Mouse (Mus musculus) stomach, embryonic 14.5 days (tissue): ENCODE data around the gene Med27. TPM values are rescaled to one million over a fixed set of nuclear protein-coding genes. Genes with fewer than 3 reads are reported as not detected.

ENCODE experiments used
- ATAC-seq: fragments of 200-750 bp; cut with Nextera tagmentation; 2 replicates; pipeline ENCODE4 v1.8.0; 2017; ENCODE audit warnings: low read depth, moderate TSS enrichment; ENCODE audit not compliant: insufficient number of reproducible peaks, insufficient read depth, low FRiP score
- H3K27ac ChIP-seq: fragments of 300-500 bp; sonication (generic); 2 replicates; pipeline ENCODE4 v1.5.1; 2014; ENCODE audit warnings: mild to moderate bottlenecking, low read length, moderate library complexity, mixed read lengths
- H3K27me3 ChIP-seq: fragments of 300-500 bp; sonication (generic); 2 replicates; pipeline ENCODE4 v1.6.1; 2014; ENCODE audit warnings: low read length, control low read depth, mixed read lengths; ENCODE audit not compliant: control insufficient read depth, insufficient read depth
- H3K36me3 ChIP-seq: fragments of 300-500 bp; sonication (generic); 2 replicates; pipeline ENCODE4 v1.6.1; 2014; ENCODE audit warnings: mild to moderate bottlenecking, control low read depth, low read length, moderate library complexity, mixed read lengths; ENCODE audit not compliant: control insufficient read depth, insufficient read depth
- H3K4me1 ChIP-seq: fragments of 300-500 bp; sonication (generic); 2 replicates; pipeline ENCODE4 v1.6.1; 2014; ENCODE audit warnings: low read length, control low read depth, mixed read lengths; ENCODE audit not compliant: control insufficient read depth, insufficient read depth
- H3K4me2 ChIP-seq: fragments of 300-500 bp; sonication (generic); replicated peaks from 2 replicates; pipeline ENCODE4 v1.6.1; 2014; ENCODE audit warnings: low read depth, low read length, control low read depth
- H3K4me3 ChIP-seq: fragments of 300-500 bp; sonication (generic); 2 replicates; pipeline ENCODE4 v1.5.1; 2014; ENCODE audit warnings: low read depth, low read length, control low read depth
- H3K9ac ChIP-seq: fragments of 300-500 bp; sonication (generic); replicated peaks from 2 replicates; pipeline ENCODE4 v1.6.1; 2014; ENCODE audit warnings: low read depth, mild to moderate bottlenecking, control low read depth, low read length, moderate library complexity, mixed read lengths
- H3K9me3 ChIP-seq: fragments of 300-500 bp; sonication (generic); 2 replicates; pipeline ENCODE4 v1.6.1; 2016; ENCODE audit warnings: low read depth, low read length, control low read depth; ENCODE audit not compliant: control insufficient read depth
- WGBS: fragments of 180-500 bp; shearing (Covaris S2); extraction: QIAGEN DNeasy Blood & Tissue Kit; methylation state at CpG from one replicate; pipeline ENCODE4 v1.1.7; 2014; 5-methylcytosine and 5-hydroxymethylcytosine counted together
- polyA plus RNA-seq: library from polyadenylated mRNA; unstranded; fragments of >200 nt; fragmentation: Nextera tagmentation; extraction: Ambion mirVana; gene quantifications from 2 replicates; pipeline ENCODE4 v1.2.1, GENCODE M21; 2014

Med27 gene
- polyA plus RNA-seq, 1 experiment from 2014 or later: 51.7 TPM

DNA sequence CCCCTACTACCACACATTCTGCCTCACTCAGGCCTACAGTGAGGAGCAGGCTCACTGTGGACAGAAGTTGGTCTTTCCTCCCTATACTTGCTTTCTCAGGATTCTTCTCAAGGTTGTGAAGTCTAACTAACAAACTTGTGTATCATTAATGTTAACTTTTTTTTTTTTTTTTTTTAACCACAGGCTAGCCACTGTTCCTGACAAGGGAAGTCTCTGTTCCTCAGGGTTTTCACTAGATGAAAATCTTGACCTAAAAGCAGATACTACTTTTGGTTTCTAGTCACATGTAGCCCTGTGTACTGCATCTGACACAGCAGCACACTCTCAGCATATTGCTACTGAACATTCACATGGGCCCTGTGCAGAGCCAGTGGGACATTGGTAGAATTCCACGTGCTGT lies 55.2 kb downstream of the Med27 start:
- H3K36me3 ChIP-seq: no peaks in the 10 kb centered on the region
- no peaks in the 10 kb centered on the region for H3K27me3 ChIP-seq
- no peak overlapping the region for H3K4me2 ChIP-seq
- H3K27ac ChIP-seq: no peak overlapping the region
- H3K4me1 ChIP-seq: peaks cover 5% of the 10 kb centered on the region; the same call in 1 of the 2 replicates
- no peaks in the 10 kb centered on the region for H3K9me3 ChIP-seq
- H3K9ac ChIP-seq: no peak overlapping the region
- H3K4me3 ChIP-seq: no peak overlapping the region
- WGBS: 86% methylated on average over 1 of the region's 1 CpGs
- no peak for ATAC-seq

DNA sequence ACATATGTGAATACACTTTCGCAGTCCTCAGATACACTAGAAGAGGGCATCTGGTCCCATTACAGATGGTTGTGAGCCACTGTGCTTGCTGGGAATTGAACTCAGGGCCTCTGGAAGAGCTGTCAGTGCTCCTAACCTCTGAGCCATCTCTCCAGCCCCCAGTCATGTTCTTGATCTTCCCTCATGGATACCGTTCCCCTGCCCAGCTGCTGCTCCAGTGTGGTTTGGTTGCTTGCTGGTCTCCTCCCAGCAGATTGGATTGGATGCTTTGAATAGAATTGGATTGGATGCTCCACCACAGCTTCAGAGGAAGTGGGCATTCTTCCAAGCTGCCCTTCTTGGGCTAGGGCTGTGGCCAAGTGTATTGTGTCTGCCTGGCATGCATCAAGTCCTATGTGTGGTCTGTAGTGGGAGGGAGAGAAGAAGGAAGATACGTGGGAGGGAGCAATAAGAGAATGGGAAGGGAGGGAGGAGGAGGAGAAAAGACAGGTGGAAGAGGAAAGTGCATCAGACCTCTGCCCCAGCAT lies 56.0 kb downstream of the Med27 start:
- H3K36me3 ChIP-seq: no peaks in the 10 kb centered on the region
- WGBS: 72% methylated on average over 3 of the region's 3 CpGs
- H3K4me3 ChIP-seq: no peak overlapping the region
- no peaks in the 10 kb centered on the region for H3K27me3 ChIP-seq
- peaks cover 5% of the 10 kb centered on the region; the same call in 1 of the 2 replicates for H3K4me1 ChIP-seq
- no peak overlapping the region for H3K27ac ChIP-seq
- no peak overlapping the region for H3K4me2 ChIP-seq
- H3K9ac ChIP-seq: no peak overlapping the region
- ATAC-seq: no peak
- no peaks in the 10 kb centered on the region for H3K9me3 ChIP-seq

- Histone ChIP-seq H3K9me3 (no peaks in the 10 kb centered on the region), H3K4me3 (no peak overlapping the region), H3K27ac (no peak overlapping the region), H3K4me2 (no peak overlapping the region), H3K9ac (no peak overlapping the region), H3K4me1 (peaks cover 5% of the 10 kb centered on the region; the same call in 1 of the 2 replicates), H3K36me3 (no peaks in the 10 kb centered on the region), H3K27me3 (no peaks in the 10 kb centered on the region)
- ATAC-seq: no peak
- 71% methylated on average over 9 of the region's 9 CpGs for WGBS
Measured at GRCm38 (mm10) chr2:29403799-29404530, 57.3 kb downstream of the Med27 start.

DNA sequence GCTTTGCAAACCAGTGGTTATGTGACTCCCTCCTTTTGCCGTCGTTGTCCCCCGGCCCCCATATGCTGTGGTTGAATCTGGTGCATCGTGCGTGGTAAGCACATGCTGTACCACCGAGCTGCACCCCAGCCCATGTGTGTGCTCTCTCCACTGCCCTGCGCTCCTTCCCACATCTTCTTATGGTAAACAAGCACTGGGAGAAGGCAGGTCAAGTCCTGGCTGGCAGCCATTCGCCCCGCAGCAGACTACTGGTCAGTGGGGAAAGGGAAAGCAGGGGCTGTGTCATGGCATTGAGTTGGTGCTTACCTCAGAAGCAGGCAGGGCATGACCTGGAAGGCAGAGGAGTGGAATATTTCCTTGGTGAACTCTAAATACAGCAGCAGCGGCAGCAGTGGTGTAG lies 58.3 kb downstream of the Med27 start:
- Histone ChIP-seq H3K4me3 (no peak overlapping the region), H3K9ac (no peak overlapping the region), H3K4me2 (no peak overlapping the region), H3K27ac (no peak overlapping the region), H3K36me3 (no peaks in the 10 kb centered on the region), H3K4me1 (peaks cover 5% of the 10 kb centered on the region; the same call in 1 of the 2 replicates), H3K9me3 (no peaks in the 10 kb centered on the region), H3K27me3 (no peaks in the 10 kb centered on the region)
- ATAC-seq: no peak
- WGBS: 65% methylated on average over 10 of the region's 10 CpGs

- no peaks in the 10 kb centered on the region for H3K9me3 ChIP-seq
- no peak overlapping the region for H3K4me3 ChIP-seq
- H3K36me3 ChIP-seq: no peaks in the 10 kb centered on the region
- ATAC-seq: no peak
- H3K9ac ChIP-seq: no peak overlapping the region
- H3K27me3 ChIP-seq: no peaks in the 10 kb centered on the region
- peaks cover 5% of the 10 kb centered on the region; the same call in 1 of the 2 replicates for H3K4me1 ChIP-seq
- H3K27ac ChIP-seq: no peak overlapping the region
- no peak overlapping the region for H3K4me2 ChIP-seq
- 78% methylated on average over 2 of the region's 2 CpGs for WGBS
Measured at GRCm38 (mm10) chr2:29405848-29406247, 59.2 kb downstream of the Med27 start.

GRCm38 (mm10) chr2:29407350-29407749 lies 60.7 kb downstream of the Med27 start:
- Histone ChIP-seq H3K4me2 (no peak overlapping the region), H3K4me3 (no peak overlapping the region), H3K9ac (no peak overlapping the region), H3K9me3 (no peaks in the 10 kb centered on the region), H3K27ac (no peak overlapping the region), H3K4me1 (peaks cover 5% of the 10 kb centered on the region; the same call in 1 of the 2 replicates), H3K27me3 (no peaks in the 10 kb centered on the region), H3K36me3 (no peaks in the 10 kb centered on the region)
- no peak for ATAC-seq
- WGBS: 74% methylated on average over 3 of the region's 3 CpGs

DNA sequence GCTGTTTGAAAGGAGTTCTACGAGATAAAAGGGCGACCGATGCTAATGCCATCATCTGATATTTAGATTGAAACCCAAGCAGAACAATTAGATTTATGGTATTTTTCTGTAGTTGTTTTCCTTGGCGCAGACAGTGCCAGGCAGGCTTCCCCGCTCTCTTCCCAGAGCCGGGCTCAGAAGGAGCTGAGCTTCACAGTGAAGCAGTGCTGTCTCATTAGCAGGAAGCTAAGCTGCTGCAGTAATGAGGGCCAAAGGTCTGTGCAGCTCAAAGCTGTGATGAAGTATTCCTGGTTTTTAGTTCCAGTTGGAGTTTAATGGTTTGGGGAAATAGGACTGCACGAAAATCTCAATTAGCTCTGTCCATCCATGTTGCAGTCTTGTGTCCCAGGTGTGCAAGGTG lies 61.1 kb downstream of the Med27 start:
- 85% methylated on average over 7 of the region's 7 CpGs for WGBS
- ATAC-seq: no peak
- H3K36me3 ChIP-seq: no peaks in the 10 kb centered on the region

DNA sequence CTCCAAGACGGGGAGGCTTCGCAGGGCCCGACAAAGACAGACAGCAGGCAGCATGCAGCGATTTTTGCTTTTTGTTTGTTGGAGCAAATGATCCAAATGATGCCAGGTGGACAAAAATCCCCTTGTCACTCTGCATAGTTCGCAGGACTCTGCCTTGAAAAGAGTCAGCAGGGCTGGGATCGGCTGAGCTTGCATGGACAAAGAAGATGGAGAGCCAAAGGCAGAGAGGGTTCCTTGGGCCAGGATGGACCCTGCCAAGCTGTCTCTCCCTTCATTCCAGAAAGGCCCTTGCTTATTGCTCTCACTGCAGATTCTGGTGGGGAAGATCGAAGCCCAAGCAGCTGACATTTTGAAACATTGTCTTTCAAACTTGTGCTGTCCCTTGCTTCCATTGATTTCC lies 64.3 kb downstream of the Med27 start:
- no peak overlapping the region for H3K4me2 ChIP-seq
- no peaks in the 10 kb centered on the region for H3K36me3 ChIP-seq
- no peak overlapping the region for H3K27ac ChIP-seq
- H3K9me3 ChIP-seq: no peaks in the 10 kb centered on the region
- no peak for ATAC-seq
- H3K27me3 ChIP-seq: no peaks in the 10 kb centered on the region
- H3K9ac ChIP-seq: no peak overlapping the region
- peaks cover 8% of the 10 kb centered on the region; the same call in 1 of the 2 replicates for H3K4me1 ChIP-seq
- no peak overlapping the region for H3K4me3 ChIP-seq
- WGBS: 83% methylated on average over 7 of the region's 7 CpGs

More for the DNA sequence above, 61.1 kb downstream of the Med27 start:
- Histone ChIP-seq H3K9ac (no peak overlapping the region), H3K27me3 (no peaks in the 10 kb centered on the region), H3K4me2 (no peak overlapping the region), H3K27ac (no peak overlapping the region), H3K4me1 (peaks cover 7% of the 10 kb centered on the region), H3K4me3 (no peak overlapping the region), H3K9me3 (no peaks in the 10 kb centered on the region)
